Mouse (Mus musculus) central nervous system, embryonic 11.5 days (tissue): ENCODE results near the gene Unc5cl. TPM values are rescaled to one million over a fixed set of nuclear protein-coding genes. Genes with fewer than 3 reads are reported as not detected.

Experiments used
- polyA plus RNA-seq: library from polyadenylated mRNA; depleted of rRNA; stranded (reverse); fragments of >200 nt; gene quantifications from 2 replicates; pipeline ENCODE4 v1.2.3, GENCODE M21; 2012; rRNA removed

The Unc5cl gene
- polyA plus RNA-seq: 0.27 and 0.42 TPM in 2 replicates

DNA sequence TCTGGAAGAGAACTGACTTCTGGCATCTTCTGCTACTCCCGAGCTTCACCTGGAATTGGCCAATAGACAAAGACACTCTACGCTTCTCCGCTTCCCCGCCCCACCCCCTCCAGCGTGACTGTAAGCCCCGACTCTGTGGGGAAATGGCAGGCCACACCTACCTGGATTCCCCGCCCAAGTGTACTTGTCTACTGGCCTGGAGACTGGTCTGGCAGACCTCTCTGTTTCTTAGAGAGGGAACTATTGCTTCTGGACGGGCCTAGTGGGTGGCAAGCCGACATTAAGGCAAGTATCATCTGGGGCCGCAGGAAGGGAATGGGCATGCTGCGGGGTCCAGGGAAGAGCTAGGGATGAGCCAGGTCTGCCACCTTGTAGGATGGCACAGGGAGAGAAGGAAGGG, at the start of gene Unc5cl:
TSS of gene Unc5cl (plus strand) at position 214 of the 400 bp plus-strand sequence.

GRCm38 (mm10) chr17:48409380-48410298, 45.1 kb upstream of the Unc5cl start, which contains the start of the genes Nfya and Oard1:
Gene Nfya (minus strand): TSS chr17:48409906.
Gene Oard1 (plus strand): TSS chr17:48410014.

GRCm38 (mm10) chr17:48432158-48432980, 22.3 kb upstream of the Unc5cl start, which contains the start of gene Apobec2:
Gene Apobec2 (minus strand): TSS chr17:48432930.

GRCm38 (mm10) chr17:48451353-48451675, 3.4 kb upstream of the Unc5cl start, which contains the start of gene Tspo2:
Gene Tspo2 (minus strand): TSS chr17:48451522.

Other genes with a start within 250 kb of the Unc5cl start
- gene Trem1, start 222.1 kb upstream of the Unc5cl start, polyA plus RNA-seq: 0.02 and 0.04 TPM in 2 replicates
- gene Trem3, start 207.1 kb upstream of the Unc5cl start, polyA plus RNA-seq: 0.05 and 0.06 TPM in 2 replicates
- 0.08 and 0.36 TPM in 2 replicates for gene Treml4, start 190.6 kb upstream of the Unc5cl start, polyA plus RNA-seq
- gene Treml2, start 155.4 kb upstream of the Unc5cl start, polyA plus RNA-seq: 3.0 and 3.4 TPM in 2 replicates
- 0.20 and 0.24 TPM in 2 replicates for gene B430306N03Rik, start 138.8 kb upstream of the Unc5cl start, polyA plus RNA-seq
- gene Trem2, start 108.5 kb upstream of the Unc5cl start, polyA plus RNA-seq: 4.6 and 10.6 TPM in 2 replicates
- 3.7 and 5.3 TPM in 2 replicates for gene Treml1, start 95.0 kb upstream of the Unc5cl start, polyA plus RNA-seq
- gene Nfya, start 45.0 kb upstream of the Unc5cl start, polyA plus RNA-seq: 49.9 and 95.5 TPM in 2 replicates
- gene Oard1, start 44.9 kb upstream of the Unc5cl start, polyA plus RNA-seq: 53.7 and 61.8 TPM in 2 replicates
- gene Apobec2, start 22.0 kb upstream of the Unc5cl start, polyA plus RNA-seq: 1.9 and 5.0 TPM in 2 replicates
- gene Tspo2, start 3.4 kb upstream of the Unc5cl start, polyA plus RNA-seq: 5.2 and 11.2 TPM in 2 replicates